Mouse (Mus musculus) midbrain, embryonic 11.5 days (tissue): ENCODE measurements at regions not wholly inside any gene's neighbourhood (a gene's known extent, or its start where the extent isn't known, plus 50 kb on each side); places are given as distances from the start of the nearest gene placed in this dataset.

Source experiments
- ATAC-seq: fragments of 200-750 bp; cut with Nextera tagmentation; 2 replicates; pipeline ENCODE4 v1.8.0; 2017; ENCODE audit warnings: moderate TSS enrichment, moderate library complexity; ENCODE audit not compliant: low FRiP score
- DNase-seq: peaks from one replicate; pipeline ENCODE4 v3.0.0; 2015; ENCODE audit warnings: low spot score; ENCODE audit errors: missing footprints
- H3K27ac ChIP-seq: fragments of 300-500 bp; sonication (generic); 2 replicates; pipeline ENCODE4 v1.5.1; 2014; ENCODE audit warnings: low read depth, low read length
- H3K27me3 ChIP-seq: fragments of 300-500 bp; sonication (generic); 2 replicates; pipeline ENCODE4 v1.6.1; 2014; ENCODE audit warnings: mild to moderate bottlenecking, low read length, moderate library complexity, mixed read lengths; ENCODE audit not compliant: control insufficient read depth, insufficient read depth
- H3K36me3 ChIP-seq: fragments of 300-500 bp; sonication (generic); 2 replicates; pipeline ENCODE4 v1.6.1; 2014; ENCODE audit warnings: mild to moderate bottlenecking, low read length, moderate library complexity, mixed read lengths; ENCODE audit not compliant: control insufficient read depth, insufficient read depth
- H3K4me1 ChIP-seq: fragments of 300-500 bp; sonication (generic); 2 replicates; pipeline ENCODE4 v1.6.1; 2014; ENCODE audit warnings: low read length; ENCODE audit not compliant: control insufficient read depth, insufficient read depth
- H3K4me2 ChIP-seq: fragments of 300-500 bp; sonication (generic); 2 replicates; pipeline ENCODE4 v1.6.1; 2014; ENCODE audit warnings: mild to moderate bottlenecking, moderate library complexity
- H3K4me3 ChIP-seq: fragments of 300-500 bp; sonication (generic); 2 replicates; pipeline ENCODE4 v1.5.1; 2014; ENCODE audit warnings: low read depth, low read length
- H3K9ac ChIP-seq: fragments of 300-500 bp; sonication (generic); 2 replicates; pipeline ENCODE4 v1.6.1; 2014; ENCODE audit warnings: low read length
- H3K9me3 ChIP-seq: fragments of 300-500 bp; sonication (generic); 2 replicates; pipeline ENCODE4 v1.6.1; 2016; ENCODE audit warnings: low read length; ENCODE audit not compliant: control insufficient read depth
- WGBS: fragments of 180-500 bp; shearing (Covaris S2); extraction: QIAGEN DNeasy Blood & Tissue Kit; methylation state at CpG from one replicate; pipeline ENCODE4 v1.1.7; 2014; 5-methylcytosine and 5-hydroxymethylcytosine counted together

DNA sequence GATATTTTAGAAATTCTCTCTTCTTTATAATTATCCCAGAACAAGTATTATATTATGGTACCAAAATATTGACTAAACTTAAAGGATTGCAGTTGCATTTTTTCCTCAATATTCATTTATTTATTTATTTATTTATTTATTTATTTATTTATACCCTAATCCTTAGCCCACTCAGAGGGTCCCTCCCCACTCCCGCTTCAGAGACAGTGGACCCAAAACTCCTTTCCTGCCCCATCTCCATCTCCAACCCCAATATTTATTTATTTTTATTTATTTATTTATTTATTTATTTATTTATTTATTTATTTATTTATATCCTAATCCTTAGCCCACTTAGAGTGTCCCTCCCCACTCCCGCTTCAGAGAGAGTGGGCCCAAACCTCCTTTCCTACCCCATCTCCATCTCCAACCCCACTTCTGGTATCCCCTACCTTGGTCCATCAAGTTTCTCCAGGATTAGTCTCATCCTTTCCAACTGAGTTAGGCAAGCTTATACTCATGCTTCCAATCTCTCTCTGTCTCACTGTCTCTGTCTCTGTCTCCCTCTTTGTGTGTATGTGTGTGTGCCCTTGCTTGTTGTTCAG, 1340.8 kb downstream of the Cntnap5b start:
- Histone ChIP-seq H3K9ac (no peak overlapping the region), H3K36me3 (no peaks in the 10 kb centered on the region), H3K4me3 (no peak overlapping the region), H3K27ac (no peak overlapping the region), H3K9me3 (no peaks in the 10 kb centered on the region), H3K4me2 (no peak overlapping the region), H3K4me1 (no peaks in the 10 kb centered on the region), H3K27me3 (no peaks in the 10 kb centered on the region)
- ATAC-seq: 0 out of 2 replicates have a peak, but pooled peaks have one; percentile 50
- 91% methylated on average over 2 of the region's 2 CpGs for WGBS
- DNase-seq: no peak

DNA sequence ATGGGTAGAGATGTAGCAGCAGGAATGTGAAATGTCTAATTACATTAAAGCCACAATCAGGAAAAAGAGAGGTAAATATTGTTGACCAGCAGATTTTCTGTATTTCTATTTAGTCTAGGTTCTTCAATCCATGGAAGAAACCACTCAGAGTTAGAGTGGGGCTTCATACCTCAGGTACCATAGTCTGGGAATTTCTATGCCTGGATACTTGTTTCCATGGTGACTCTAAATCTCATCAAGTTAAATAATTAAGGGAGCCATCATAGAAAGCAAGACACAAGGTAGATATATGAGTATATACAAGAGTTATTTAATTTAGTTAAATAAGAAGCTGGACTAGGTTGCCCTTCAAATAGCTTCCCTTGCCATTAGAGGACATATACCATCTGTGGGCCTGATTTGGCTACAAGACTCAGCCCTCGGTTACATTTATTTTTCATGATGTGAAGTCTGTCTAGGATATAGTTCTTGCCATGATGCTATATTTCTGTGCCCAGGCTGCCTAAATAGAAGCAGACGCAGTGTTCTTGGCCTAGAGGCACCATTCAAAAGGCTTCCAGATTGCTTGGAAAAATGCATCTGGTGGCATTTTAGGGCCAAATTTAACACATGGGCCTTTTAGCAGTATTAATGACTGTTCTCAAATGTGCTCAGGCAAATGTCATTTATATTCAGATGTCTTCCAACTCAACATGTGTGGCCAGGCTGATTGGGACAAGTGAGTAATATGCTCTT, 1349.7 kb downstream of the Cntnap5b start:
- no peak for DNase-seq
- Histone ChIP-seq H3K4me1 (no peaks in the 10 kb centered on the region), H3K27me3 (no peaks in the 10 kb centered on the region), H3K36me3 (no peaks in the 10 kb centered on the region), H3K4me3 (no peak overlapping the region), H3K27ac (no peak overlapping the region), H3K9me3 (no peaks in the 10 kb centered on the region), H3K4me2 (no peak overlapping the region), H3K9ac (no peak overlapping the region)
- 91% methylated on average over 2 of the region's 2 CpGs for WGBS
- ATAC-seq: no peak

DNA sequence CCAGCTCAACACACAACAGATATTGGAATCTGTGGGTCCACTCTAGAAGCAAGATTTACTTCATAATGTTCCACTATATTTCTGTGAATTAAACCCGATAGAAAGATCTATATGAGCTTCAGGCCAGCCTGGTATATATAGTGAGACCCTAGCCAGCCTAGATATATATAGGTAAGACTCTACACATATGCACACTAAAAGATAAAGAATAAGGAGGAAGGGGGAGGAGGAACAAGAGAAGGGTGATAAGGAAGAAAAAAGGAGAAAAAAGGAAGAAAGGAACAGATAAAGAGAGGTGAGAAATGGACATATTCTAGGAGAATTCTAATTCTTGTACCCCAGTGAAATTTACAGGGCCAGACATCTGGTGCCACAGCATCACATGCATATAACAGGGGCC, 1354.7 kb downstream of the Cntnap5b start:
- no peak for DNase-seq
- ATAC-seq: no peak

DNA sequence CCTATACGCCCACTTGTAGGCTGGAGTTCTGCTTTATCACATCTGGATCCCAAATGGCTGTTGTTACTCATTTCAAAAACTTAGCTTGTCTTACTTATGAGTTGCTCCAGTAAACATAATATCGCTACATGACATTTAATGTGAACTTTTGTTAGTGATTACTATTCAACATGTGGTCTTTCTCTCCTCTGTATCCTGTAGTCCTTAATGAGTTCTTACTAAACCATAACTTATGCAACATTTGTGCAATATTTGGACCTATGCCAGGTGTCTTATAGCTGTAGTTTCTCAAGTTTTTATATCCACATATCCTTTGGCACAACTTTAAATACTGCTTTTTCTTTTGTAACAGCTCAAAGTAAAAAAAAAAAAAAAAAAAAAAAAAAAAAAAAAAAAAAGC, 1394.1 kb downstream of the Cntnap5b start:
- ATAC-seq (no peak), DNase-seq (no peak)
- H3K27me3 ChIP-seq: no peaks in the 10 kb centered on the region
- H3K27ac ChIP-seq: no peak overlapping the region
- no peak overlapping the region for H3K9ac ChIP-seq
- no peaks in the 10 kb centered on the region for H3K36me3 ChIP-seq
- no peaks in the 10 kb centered on the region for H3K9me3 ChIP-seq
- 86% methylated on average over 2 of the region's 2 CpGs for WGBS
- no peaks in the 10 kb centered on the region for H3K4me1 ChIP-seq
- H3K4me2 ChIP-seq: no peak overlapping the region
- no peak overlapping the region for H3K4me3 ChIP-seq

More for the DNA sequence above, 1354.7 kb downstream of the Cntnap5b start:
- no peak overlapping the region for H3K4me2 ChIP-seq
- H3K27me3 ChIP-seq: no peaks in the 10 kb centered on the region
- H3K4me1 ChIP-seq: no peaks in the 10 kb centered on the region
- no peaks in the 10 kb centered on the region for H3K9me3 ChIP-seq
- no peaks in the 10 kb centered on the region for H3K36me3 ChIP-seq
- H3K9ac ChIP-seq: no peak overlapping the region
- no peak overlapping the region for H3K4me3 ChIP-seq
- WGBS: 88% methylated on average over 1 of the region's 1 CpGs
- no peak overlapping the region for H3K27ac ChIP-seq
